Mouse (Mus musculus): Measurements from ENCODE around the gene Mrps7.

Gene Mrps7

DNA sequence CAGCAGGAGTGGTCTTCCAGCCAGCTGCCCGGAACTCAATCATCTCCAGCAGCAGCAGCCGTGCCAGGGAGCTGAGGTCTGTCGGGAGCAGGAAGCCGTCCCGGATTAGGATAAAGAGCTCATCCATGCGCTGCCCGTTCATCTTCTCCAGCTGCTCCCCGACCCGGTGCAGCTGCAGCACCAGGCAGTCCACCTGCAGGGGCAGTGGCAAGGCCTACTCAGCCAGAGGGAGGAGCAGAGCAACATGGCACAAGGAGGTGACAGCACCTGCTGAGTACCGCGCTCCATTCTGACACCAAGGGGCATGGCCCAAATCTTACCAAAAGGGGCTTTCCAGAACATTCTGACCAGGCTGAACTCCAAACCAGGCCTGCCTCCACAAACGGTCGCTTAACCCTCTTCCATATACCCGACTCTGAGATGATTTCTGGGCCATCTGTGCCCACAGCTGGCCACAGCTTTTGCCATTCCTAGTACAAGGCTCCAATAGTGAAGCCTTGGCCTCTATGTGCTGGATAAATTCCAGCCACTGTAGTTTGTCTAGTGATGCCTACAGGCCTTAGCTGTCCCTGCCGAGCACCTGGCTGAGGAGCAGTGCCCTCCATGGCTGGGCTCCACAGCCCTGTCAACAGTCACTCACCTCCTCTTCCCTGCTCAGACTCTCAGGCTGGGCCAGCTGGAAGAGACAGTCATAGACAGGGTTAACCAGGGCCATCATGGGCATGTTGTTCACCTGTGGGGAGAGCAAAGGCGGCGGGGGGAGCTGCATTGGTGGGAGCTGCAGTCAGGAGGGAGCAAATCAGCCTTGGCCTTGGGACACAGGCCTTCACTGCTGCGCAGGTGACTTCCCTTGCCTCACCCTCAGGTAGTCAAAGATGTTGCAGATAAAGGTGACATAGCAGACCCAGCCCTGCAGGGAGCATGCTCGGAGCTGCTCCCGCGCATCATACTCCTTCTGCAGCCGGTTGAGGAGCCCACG is 5.0 kb downstream of the Mrps7 start:
- DNase-seq (ENCODE audit: low read depth), result no peak

- no peak for DNase-seq (ENCODE audit: low read depth)
Observed at GRCm38 (mm10) chr11:115609576-115609975, 5.9 kb downstream of the Mrps7 start.

DNA sequence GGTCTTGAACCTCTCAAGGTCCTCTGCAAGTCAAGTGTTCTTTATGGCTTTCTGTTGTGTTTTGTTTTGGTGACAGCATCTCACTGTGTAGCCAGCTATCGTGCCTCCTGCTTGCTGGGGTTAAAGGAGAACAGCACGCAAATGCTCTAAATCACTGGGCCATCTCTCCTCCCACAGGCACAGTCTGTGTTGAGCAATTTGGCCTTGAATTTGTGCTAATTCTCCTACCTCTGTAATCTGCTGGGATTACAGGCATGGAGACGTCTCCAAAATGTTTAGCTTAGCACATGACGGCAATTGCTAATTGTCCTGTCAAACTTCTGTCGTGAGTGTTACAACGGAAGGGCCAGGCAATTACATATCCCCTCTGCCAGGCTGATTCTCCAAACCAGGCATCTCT is 7.4 kb downstream of the Mrps7 start:
- no peak for DNase-seq (ENCODE audit: low read depth)

DNA sequence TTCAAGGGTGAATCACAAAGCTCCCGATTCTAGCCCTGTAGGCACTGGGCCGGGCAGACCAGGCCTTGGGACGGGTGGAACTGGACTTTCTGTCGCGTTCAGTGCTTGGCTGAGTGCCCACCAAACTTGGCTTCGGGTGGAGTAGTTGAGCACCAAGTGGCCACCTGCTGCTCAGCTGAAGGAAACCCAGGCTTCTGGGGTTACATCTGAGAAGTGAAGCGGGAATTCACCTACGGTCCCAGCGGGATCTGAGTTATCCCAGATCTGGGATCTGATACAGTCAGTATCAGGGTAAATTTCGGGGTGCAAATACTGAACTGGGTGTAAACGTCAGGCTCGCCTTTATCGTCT is 8.3 kb downstream of the Mrps7 start:
- DNase-seq (ENCODE audit: low read depth), result no peak

GRCm38 (mm10) chr11:115612410-115613137 is 8.8 kb downstream of the Mrps7 start, which contains the start of gene Mif4gd:
Mif4gd (minus strand) TSS chr11:115612969.
- peak; percentile 86 for DNase-seq (ENCODE audit: low read depth)

DNA sequence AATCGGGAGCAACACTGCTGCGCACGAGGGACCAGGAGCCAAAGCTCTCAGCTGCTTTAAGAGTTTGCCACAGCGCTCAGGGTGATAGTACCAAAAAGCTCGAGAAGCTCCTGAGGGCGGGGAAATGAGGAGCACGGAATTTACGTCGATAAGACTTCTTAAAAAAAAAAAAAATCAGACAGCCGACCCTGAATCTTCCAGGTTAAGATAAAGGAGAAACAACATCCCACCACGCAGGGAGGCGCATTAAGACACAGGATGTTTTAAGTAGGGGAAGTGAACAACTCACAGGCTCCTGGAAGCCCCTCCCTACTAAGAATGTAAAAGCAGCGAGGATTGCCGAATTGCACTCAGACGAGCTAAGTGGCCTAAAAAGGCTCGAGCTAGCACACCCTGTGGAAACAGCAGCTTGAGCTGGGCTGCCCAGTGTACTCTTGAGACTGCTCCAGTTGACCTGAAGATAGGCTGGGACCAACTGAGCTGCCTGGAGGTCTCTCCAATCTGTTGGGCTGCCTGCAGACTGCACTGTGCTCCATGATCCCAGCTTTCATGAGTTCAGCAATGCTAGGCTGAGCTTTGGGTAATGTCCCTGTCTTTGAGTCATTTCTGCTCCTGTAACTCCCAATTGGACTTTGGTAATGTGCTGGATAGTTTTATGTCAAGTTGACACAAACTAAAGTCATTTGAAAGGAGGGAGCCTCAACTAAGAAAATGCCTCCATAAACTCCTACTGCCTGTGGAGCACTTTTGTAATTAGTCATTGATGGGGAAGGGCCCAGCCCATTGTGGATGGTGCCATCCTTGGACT is 9.6 kb downstream of the Mrps7 start:
- no peak for DNase-seq (ENCODE audit: low read depth)

GRCm38 (mm10) chr11:115614346-115615107 is 10.8 kb downstream of the Mrps7 start:
- no peak for DNase-seq (ENCODE audit: low read depth)

GRCm38 (mm10) chr11:115615108-115615825 is 11.5 kb downstream of the Mrps7 start:
- no peak for DNase-seq (ENCODE audit: low read depth)

- no peak for DNase-seq (ENCODE audit: low read depth)
Observed at GRCm38 (mm10) chr11:115615875-115616274, 12.2 kb downstream of the Mrps7 start.

- no peak for DNase-seq (ENCODE audit: low read depth)
Observed at GRCm38 (mm10) chr11:115616371-115616770, 12.6 kb downstream of the Mrps7 start.

GRCm38 (mm10) chr11:115616893-115617292 is 13.2 kb downstream of the Mrps7 start:
- no peak for DNase-seq (ENCODE audit: low read depth)

GRCm38 (mm10) chr11:115618001-115618400 is 14.3 kb downstream of the Mrps7 start:
- no peak for DNase-seq (ENCODE audit: low read depth)

- DNase-seq (ENCODE audit: low read depth), result no peak
Observed at GRCm38 (mm10) chr11:115618732-115619516, 15.2 kb downstream of the Mrps7 start.

GRCm38 (mm10) chr11:115619949-115620348 is 16.2 kb downstream of the Mrps7 start:
- DNase-seq (ENCODE audit: low read depth), result no peak

DNA sequence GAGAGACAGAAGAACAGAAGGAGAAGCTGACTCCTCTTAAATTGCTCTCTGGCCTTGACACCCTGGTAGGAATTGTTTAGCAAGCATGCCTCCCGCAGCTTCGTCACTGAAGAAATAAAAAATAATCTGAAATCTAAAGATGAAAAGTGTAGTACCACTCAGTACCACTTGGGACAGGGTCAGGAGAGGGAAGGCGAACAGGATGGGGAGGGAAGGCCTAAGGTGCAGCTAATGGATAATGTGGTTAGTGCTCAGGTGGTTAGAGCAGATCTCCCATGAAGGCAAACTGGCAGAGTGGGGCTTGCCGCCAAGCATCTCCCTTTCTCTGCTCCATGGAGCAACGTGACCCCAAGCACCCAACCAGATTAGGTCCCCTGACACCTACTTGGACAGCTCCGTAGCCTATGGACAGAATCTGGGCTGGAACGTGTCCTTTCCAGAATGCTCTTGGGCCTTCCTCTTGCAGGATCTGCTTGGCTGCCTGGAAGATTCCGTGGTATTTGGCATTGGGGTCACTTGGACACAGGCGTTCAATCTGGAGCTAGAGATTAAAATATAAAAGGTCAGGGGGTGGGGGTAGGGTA is 19.9 kb downstream of the Mrps7 start:
- DNase-seq (ENCODE audit: low read depth), result no peak

DNA sequence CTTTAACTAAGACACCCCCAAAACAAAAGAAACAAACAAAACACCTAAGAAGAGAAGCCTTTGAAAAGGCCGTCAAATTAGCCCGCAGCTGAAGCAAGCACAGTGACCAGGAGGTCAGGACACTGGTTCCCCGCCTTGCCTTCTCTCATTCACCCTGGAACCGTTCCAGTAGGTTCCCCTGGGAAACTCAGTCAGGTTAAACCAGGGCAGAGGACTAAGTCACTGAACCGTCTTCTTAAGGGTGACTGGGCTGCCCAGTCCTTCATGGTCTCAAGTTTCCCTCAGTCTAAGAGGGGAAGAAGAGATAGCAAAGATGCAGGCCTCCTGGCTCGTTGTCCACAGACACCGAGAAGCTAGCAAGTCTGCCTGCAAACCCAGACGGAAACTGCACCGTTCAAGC is 22.2 kb downstream of the Mrps7 start:
- no peak for DNase-seq (ENCODE audit: low read depth)

- no peak for DNase-seq (ENCODE audit: low read depth)
Observed at GRCm38 (mm10) chr11:115626824-115627616, 23.3 kb downstream of the Mrps7 start.

- peak; percentile 99 for DNase-seq (ENCODE audit: low read depth)
Observed at GRCm38 (mm10) chr11:115627705-115628464, 24.2 kb downstream of the Mrps7 start, which contains the start of gene Slc25a19. Slc25a19 (minus strand) TSS chr11:115628295.

All from c-Kit-positive CD71-negative TER-119-negative erythroid progenitor cells, embryonic 14.5 days (primary cell).